Mouse (Mus musculus) CH12.LX (cell line): ENCODE results near the gene Ttc33. TPM values are rescaled to one million over a fixed set of nuclear protein-coding genes. Genes with fewer than 3 reads are reported as not detected.

Source experiments
- DNase-seq: peaks from one replicate; pipeline ENCODE4 v3.0.0-alpha.2; 2013; ENCODE audit errors: extremely low read depth
- H3K27ac ChIP-seq: 2 replicates; pipeline ENCODE4 v1.5.1; 2012; ENCODE audit warnings: low read depth, mild to moderate bottlenecking, control low read depth, moderate library complexity; ENCODE audit not compliant: insufficient read depth
- H3K27me3 ChIP-seq: replicated peaks from 2 replicates; pipeline ENCODE3; 2012; ENCODE audit warnings: inconsistent platforms
- H3K36me3 ChIP-seq, 2 experiments: replicated peaks in 1 of 2; 2 replicates each; pipeline versions ENCODE3 to v1.6.1; 2012; ENCODE audit warnings: inconsistent platforms in 1 of 2, low read length in 1 of 2, mild to moderate bottlenecking in 1 of 2, mixed read lengths in 1 of 2, moderate library complexity in 1 of 2; ENCODE audit not compliant: control insufficient read depth in 1 of 2, insufficient read depth in 1 of 2
- H3K4me1 ChIP-seq, 2 experiments: 2 replicates each; pipeline ENCODE4 v1.6.1; 2012; ENCODE audit warnings: inconsistent platforms in 1 of 2, moderate library complexity in 1 of 2; ENCODE audit not compliant: insufficient read depth in 2 of 2, control insufficient read depth in 1 of 2
- H3K4me2 ChIP-seq: 2 replicates; pipeline ENCODE4 v1.6.1; 2012; ENCODE audit warnings: low read depth, mild to moderate bottlenecking, control low read depth; ENCODE audit not compliant: poor library complexity, insufficient read depth, severe bottlenecking
- H3K4me3 ChIP-seq, 3 experiments: fragments of 150-350 bp in 1 of 3; sonication (generic) in 1 of 3; replicated peaks in 1 of 3; 2 replicates each; pipeline versions ENCODE3 to v1.5.1; 2011 to 2012; ENCODE audit warnings: low read depth in 2 of 3, low read length in 2 of 3, mild to moderate bottlenecking in 2 of 3, moderate library complexity in 2 of 3, control low read depth in 1 of 3, improper control_type of control experiment in 1 of 3, inconsistent platforms in 1 of 3, mixed read lengths in 1 of 3; ENCODE audit not compliant: poor library complexity in 1 of 3
- H3K79me2 ChIP-seq: replicated peaks from 2 replicates; pipeline ENCODE4 v1.6.1; 2012; ENCODE audit warnings: mild to moderate bottlenecking, moderate library complexity; ENCODE audit not compliant: control insufficient read depth, poor library complexity, insufficient read depth, severe bottlenecking; ENCODE audit errors: extremely low read depth
- H3K9ac ChIP-seq: 2 replicates; pipeline ENCODE4 v1.6.1; 2012; ENCODE audit warnings: low read depth, mild to moderate bottlenecking, control low read depth, moderate library complexity; ENCODE audit not compliant: insufficient read depth
- H3K9me3 ChIP-seq: replicated peaks from 2 replicates; pipeline ENCODE3; 2012; ENCODE audit warnings: low read length, inconsistent platforms, mixed read lengths
- CHD1 ChIP-seq: IDR thresholded peaks from 2 replicates; pipeline ENCODE4 v1.6.1; 2012; ENCODE audit warnings: low read depth, low read length, improper control_type of control experiment, inconsistent platforms
- E2F4 ChIP-seq: IDR thresholded peaks from 2 replicates; pipeline ENCODE4 v1.6.1; 2011; ENCODE audit warnings: low read depth, low read length, improper control_type of control experiment; ENCODE audit not compliant: insufficient replicate concordance
- ELF1 ChIP-seq: IDR thresholded peaks from 2 replicates; pipeline ENCODE4 v1.6.1; 2014; ENCODE audit warnings: low read depth, mild to moderate bottlenecking, inconsistent platforms, low read length, improper control_type of control experiment
- EP300 ChIP-seq: IDR thresholded peaks from 2 replicates; pipeline ENCODE4 v1.6.1; 2011; ENCODE audit warnings: low read length, improper control_type of control experiment
- ETS1 ChIP-seq: conservative IDR thresholded peaks from 2 replicates; pipeline ENCODE4 v1.6.1; 2012; ENCODE audit warnings: low read depth, mild to moderate bottlenecking, inconsistent platforms, low read length, improper control_type of control experiment, moderate library complexity
- GABPA ChIP-seq: IDR thresholded peaks from 2 replicates; pipeline ENCODE4 v1.6.1; 2012; ENCODE audit warnings: low read depth, low read length, improper control_type of control experiment, inconsistent platforms; ENCODE audit not compliant: insufficient replicate concordance
- HCFC1 ChIP-seq: IDR thresholded peaks from 2 replicates; pipeline ENCODE4 v1.6.1; 2012; ENCODE audit warnings: low read depth, mild to moderate bottlenecking, inconsistent platforms, low read length, improper control_type of control experiment
- JUND ChIP-seq: conservative IDR thresholded peaks from 2 replicates; pipeline ENCODE4 v1.6.1; 2011; ENCODE audit warnings: low read depth, low read length, improper control_type of control experiment
- KAT2A ChIP-seq: IDR thresholded peaks from 2 replicates; pipeline ENCODE4 v1.6.1; 2012; ENCODE audit warnings: low read length, improper control_type of control experiment, inconsistent platforms; ENCODE audit not compliant: insufficient replicate concordance
- MAFK ChIP-seq: IDR thresholded peaks from 2 replicates; pipeline ENCODE4 v1.6.1; 2011; ENCODE audit warnings: low read length, improper control_type of control experiment; ENCODE audit not compliant: insufficient replicate concordance
- MAX ChIP-seq: IDR thresholded peaks from 2 replicates; pipeline ENCODE4 v1.6.1; 2011; ENCODE audit warnings: low read length, improper control_type of control experiment
- MAZ ChIP-seq: IDR thresholded peaks from 2 replicates; pipeline ENCODE4 v1.6.1; 2012; ENCODE audit warnings: low read depth, mild to moderate bottlenecking, inconsistent platforms, low read length, improper control_type of control experiment, moderate library complexity
- MEF2A ChIP-seq: IDR thresholded peaks from 2 replicates; pipeline ENCODE4 v1.6.1; 2014; ENCODE audit warnings: low read depth, mild to moderate bottlenecking, inconsistent platforms, low read length, improper control_type of control experiment, borderline replicate concordance
- MYC ChIP-seq: IDR thresholded peaks from 2 replicates; pipeline ENCODE4 v1.6.1; 2011; ENCODE audit warnings: low read depth, mild to moderate bottlenecking, improper control_type of control experiment, low read length
- NELFE ChIP-seq: IDR thresholded peaks from 2 replicates; pipeline ENCODE4 v1.6.1; 2011; ENCODE audit warnings: low read depth, low read length, improper control_type of control experiment
- PAX5 ChIP-seq: IDR thresholded peaks from 2 replicates; pipeline ENCODE4 v1.6.1; 2012; ENCODE audit warnings: low read length, inconsistent platforms, mixed read lengths
- POLR2A ChIP-seq: IDR thresholded peaks from 2 replicates; pipeline ENCODE4 v1.6.1; 2011; ENCODE audit warnings: low read depth, mild to moderate bottlenecking, improper control_type of control experiment, low read length
- RAD21 ChIP-seq: IDR thresholded peaks from 2 replicates; pipeline ENCODE4 v1.6.1; 2011; ENCODE audit warnings: low read depth, mild to moderate bottlenecking, low read length, improper control_type of control experiment, moderate library complexity
- RCOR1 ChIP-seq: conservative IDR thresholded peaks from 2 replicates; pipeline ENCODE4 v1.6.1; 2012; ENCODE audit warnings: low read depth, mild to moderate bottlenecking, inconsistent platforms, low read length, improper control_type of control experiment
- SIN3A ChIP-seq: IDR thresholded peaks from 2 replicates; pipeline ENCODE4 v1.6.1; 2012; ENCODE audit warnings: low read length, improper control_type of control experiment, inconsistent platforms
- SMC3 ChIP-seq: IDR thresholded peaks from 2 replicates; pipeline ENCODE4 v1.6.1; 2011; ENCODE audit warnings: low read depth, low read length, improper control_type of control experiment
- TCF12 ChIP-seq: IDR thresholded peaks from 2 replicates; pipeline ENCODE4 v1.6.1; 2014; ENCODE audit warnings: low read depth, mild to moderate bottlenecking, inconsistent platforms, low read length, improper control_type of control experiment
- UBTF ChIP-seq: IDR thresholded peaks from 2 replicates; pipeline ENCODE4 v1.6.1; 2012; ENCODE audit warnings: low read depth, mild to moderate bottlenecking, inconsistent platforms, low read length, improper control_type of control experiment, moderate library complexity
- USF1 ChIP-seq: IDR thresholded peaks from 2 replicates; pipeline ENCODE4 v1.6.1; 2014; ENCODE audit warnings: low read depth, mild to moderate bottlenecking, inconsistent platforms, low read length, improper control_type of control experiment
- USF2 ChIP-seq: conservative IDR thresholded peaks from 2 replicates; pipeline ENCODE4 v1.6.1; 2011; ENCODE audit warnings: low read depth, low read length, improper control_type of control experiment
- ZC3H11A ChIP-seq: IDR thresholded peaks from 2 replicates; pipeline ENCODE4 v1.6.1; 2012; ENCODE audit warnings: low read depth, mild to moderate bottlenecking, inconsistent platforms, low read length, improper control_type of control experiment
- ZKSCAN1 ChIP-seq: IDR thresholded peaks from 2 replicates; pipeline ENCODE4 v1.6.1; 2012; ENCODE audit warnings: low read depth, inconsistent platforms, low read length, improper control_type of control experiment, borderline replicate concordance
- ZMIZ1 ChIP-seq: IDR thresholded peaks from 2 replicates; pipeline ENCODE4 v1.6.1; 2012; ENCODE audit warnings: low read depth, mild to moderate bottlenecking, inconsistent platforms, low read length, improper control_type of control experiment
- dilution Hi-C: fragments of 300-500 bp; cut with MboI; formaldehyde crosslinking; loops from 2 replicates; pipeline ENCODE4 v1.14.3; 2020; ENCODE audit warnings: low sequenced_read_pairs; ENCODE audit not compliant: extremely low pct_unique_long_range_greater_than_20kb, extremely low pct_ligation_motif_present
- in situ Hi-C: fragments of 300-500 bp; cut with MboI; formaldehyde crosslinking; loops from 3 replicates; pipeline ENCODE4 v1.14.3; 2019; ENCODE audit warnings: low sequenced_read_pairs, low pct_ligation_motif_present, low pct_unique_long_range_greater_than_20kb, mixed read lengths
- polyA plus RNA-seq: library from polyadenylated mRNA; unstranded; fragments of >175 nt; gene quantifications from 2 replicates; pipeline ENCODE4 v1.2.1, GENCODE M21; 2012; ENCODE audit warnings: low read depth; ENCODE audit not compliant: insufficient read length
- total RNA-seq, 2 experiments: library from RNA; depleted of rRNA; stranded (reverse); fragments of 300-350 nt in 1 of 2; fragments of >200 nt in 1 of 2; gene quantifications; 2 replicates each; pipeline ENCODE4 v1.2.3; 2012 to 2014

Ttc33 gene
- total and polyA plus RNA-seq, 3 experiments, result 24.5 to 53.6 (median 34.8) TPM

DNA sequence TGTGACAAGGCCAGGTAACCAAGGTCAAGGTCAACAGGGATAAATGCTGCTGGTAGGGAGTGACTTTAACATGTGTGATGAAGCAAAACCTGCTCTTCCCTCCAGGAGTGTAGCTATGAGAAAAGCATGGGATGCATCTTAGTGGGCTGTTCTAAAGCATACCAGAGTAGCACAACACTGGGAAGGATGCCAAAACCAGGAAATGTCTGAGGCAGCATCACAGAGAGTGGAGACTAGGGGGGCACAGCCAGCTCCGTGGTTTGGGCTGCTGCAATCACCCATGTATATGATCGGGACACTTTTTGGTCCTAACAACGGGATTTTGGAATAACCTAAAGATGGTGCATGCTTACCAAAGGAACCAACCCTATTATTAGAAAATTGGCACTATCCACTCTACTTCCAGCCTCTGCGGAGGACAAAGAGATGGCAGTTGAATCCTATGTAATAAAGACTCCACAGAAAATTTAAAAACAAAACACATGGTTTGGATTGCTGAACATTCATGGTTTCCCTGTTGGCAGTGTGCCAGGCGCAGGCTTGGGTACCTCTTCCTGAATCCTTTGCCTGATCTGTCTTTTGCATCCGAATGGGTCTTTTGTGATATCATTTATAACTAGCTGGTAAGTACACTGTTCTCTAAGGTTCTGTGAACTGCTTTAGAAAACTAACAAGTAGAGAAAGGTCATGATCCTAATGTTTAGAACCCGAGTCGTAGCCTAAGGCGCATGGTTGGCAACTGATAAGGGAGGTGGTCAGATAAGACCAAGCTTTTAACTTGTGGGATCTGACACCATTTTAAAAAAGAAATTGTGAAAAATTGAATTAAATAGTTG, 47.1 kb upstream of the Ttc33 start:
- no peak for DNase-seq
- in situ Hi-C loops, result no loop called here
- Histone ChIP-seq H3K9ac (no peak overlapping the region), H3K36me3 (no peaks in the 10 kb centered on the region), H3K9me3 (no peaks in the 10 kb centered on the region), H3K4me1 (peaks cover 0 to 10% of the 10 kb centered on the region in 2 experiments; a peak in 2 of 4 replicates), H3K4me3 (no peak overlapping the region), H3K27me3 (no peaks in the 10 kb centered on the region), H3K79me2 (no peaks in the 10 kb centered on the region), H3K4me2 (no peak overlapping the region)
- dilution Hi-C loops, result no loop called here
- TF ChIP-seq KAT2A, result no peak
- TF ChIP-seq USF1, result no peak
- TF ChIP-seq TCF12, result no peak
- no peak for TF ChIP-seq SMC3
- TF ChIP-seq RCOR1, result no peak
- TF ChIP-seq E2F4, result no peak
- TF ChIP-seq MEF2A, result no peak
- no peak for TF ChIP-seq NELFE
- no peak for TF ChIP-seq PAX5
- no peak for TF ChIP-seq EP300
- no peak for TF ChIP-seq MAFK
- TF ChIP-seq RAD21, result no peak
- TF ChIP-seq USF2, result no peak
- TF ChIP-seq ZKSCAN1, result no peak
- no peak for TF ChIP-seq SIN3A
- no peak for TF ChIP-seq ZC3H11A
- TF ChIP-seq MAZ, result no peak
- TF ChIP-seq ELF1, result no peak
- no peak for TF ChIP-seq UBTF
- TF ChIP-seq HCFC1, result no peak
- TF ChIP-seq, all 38 proteins: peak for 0
- no peak overlapping the region for H3K27ac ChIP-seq

- no peak overlapping the region for H3K27ac ChIP-seq
- peaks cover 0 to 10% of the 10 kb centered on the region in 2 experiments; a peak in 2 of 4 replicates for H3K4me1 ChIP-seq
- no peaks in the 10 kb centered on the region for H3K27me3 ChIP-seq
- H3K4me3 ChIP-seq, result no peak overlapping the region
- H3K9me3 ChIP-seq, result no peaks in the 10 kb centered on the region
- no peaks in the 10 kb centered on the region for H3K36me3 ChIP-seq
- no peak overlapping the region for H3K4me2 ChIP-seq
- DNase-seq, result no peak
- in situ Hi-C loops, result no loop called here
- no peak overlapping the region for H3K9ac ChIP-seq
- TF ChIP-seq CHD1, result no peak
- TF ChIP-seq USF2, result no peak
- TF ChIP-seq ELF1, result no peak
- no peak for TF ChIP-seq EP300
- no peak for TF ChIP-seq MAX
- no peak for TF ChIP-seq GABPA
- TF ChIP-seq SIN3A, result no peak
- no peak for TF ChIP-seq MYC
- no peak for TF ChIP-seq SMC3
- no peak for TF ChIP-seq JUND
- no peak for TF ChIP-seq ZC3H11A
- no peak for TF ChIP-seq POLR2A
- no peak for TF ChIP-seq E2F4
- TF ChIP-seq MAFK, result no peak
- TF ChIP-seq UBTF, result no peak
- no peak for TF ChIP-seq ZMIZ1
- no peak for TF ChIP-seq ETS1
- dilution Hi-C loops, result no loop called here
- H3K79me2 ChIP-seq, result 0 out of 2 replicates have a peak, but pooled peaks cover under 1% of the 10 kb centered on the region
Observed at GRCm38 (mm10) chr15:5139366-5139765, 46.0 kb upstream of the Ttc33 start.
